Mouse (Mus musculus): Measurements from ENCODE around the gene Ccr6. TPM values are rescaled to one million over a fixed set of nuclear protein-coding genes. Genes with fewer than 3 reads are reported as not detected.

The Ccr6 gene
- 0.06 and 0.08 TPM in 2 replicates for polyA plus RNA-seq (2012; rRNA removed)

DNA sequence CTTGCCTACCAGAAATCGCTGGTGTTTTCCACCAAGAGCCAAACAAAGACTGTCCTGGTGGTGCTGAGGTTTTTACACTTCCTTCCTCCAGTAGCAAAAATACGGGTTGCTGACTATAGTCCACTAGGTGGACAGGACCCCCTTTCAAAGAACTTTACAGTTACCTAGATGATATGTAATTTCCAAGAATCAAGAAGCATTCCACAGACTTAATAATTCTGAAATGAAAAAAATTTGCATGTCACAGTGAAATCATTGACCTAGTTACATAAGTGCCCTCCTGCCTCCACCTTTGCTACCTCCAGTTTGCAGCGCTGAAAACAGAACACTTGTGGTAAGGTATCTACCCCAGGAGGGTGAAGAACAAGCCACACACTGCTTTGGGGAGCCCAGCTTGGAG is at the start of gene Ccr6:
Ccr6 (plus strand) TSS at position 301 of the 400 bp plus-strand sequence.

DNA sequence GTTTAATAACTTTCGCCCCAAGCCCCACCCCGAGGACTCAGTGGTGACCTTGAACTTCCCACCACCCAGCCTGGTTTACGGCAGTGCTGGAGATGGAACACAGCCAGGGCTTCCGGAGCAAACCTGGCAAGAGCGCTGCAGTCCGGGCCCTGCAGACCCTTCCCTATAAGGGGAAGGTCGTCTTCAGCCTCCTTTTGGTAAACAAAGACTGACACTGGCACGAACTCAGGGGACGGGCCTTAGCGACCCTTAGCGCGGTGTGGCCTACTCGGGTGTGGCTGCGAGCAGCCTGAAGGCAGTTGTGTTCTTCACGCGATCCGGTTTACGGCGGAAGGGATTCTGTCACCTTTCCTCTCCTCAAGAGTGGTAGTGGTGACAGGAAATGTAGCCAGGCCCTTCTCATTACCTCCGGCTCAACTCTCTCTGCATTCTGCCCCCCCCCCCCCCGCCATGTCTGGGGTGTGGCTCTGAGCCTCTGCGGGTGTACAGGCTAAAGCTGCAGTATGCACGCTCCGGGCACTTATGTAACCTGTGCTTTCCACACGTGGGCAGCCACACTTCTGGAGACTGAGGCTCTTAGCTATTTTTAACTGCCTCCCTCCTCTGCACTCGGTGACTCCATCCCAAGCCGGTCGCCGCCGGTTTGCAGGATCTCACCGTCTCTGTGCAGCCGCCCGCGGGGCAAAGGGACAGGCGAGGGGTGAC is 47.1 kb downstream of the Ccr6 start, which contains the start of gene Mpc1:
Mpc1 (plus strand) TSS at position 84 of the 705 bp plus-strand sequence.

Other genes starting within 250 kb of the Ccr6 start
- gene Gm49673, start 88.3 kb upstream of the Ccr6 start, polyA plus RNA-seq (2012; rRNA removed), result 0.05 and 0.09 TPM in 2 replicates
- 14.1 and 14.9 TPM in 2 replicates for gene Rnaset2a, start 87.9 kb upstream of the Ccr6 start, polyA plus RNA-seq (2012; rRNA removed)
- 5.9 and 6.9 TPM in 2 replicates for gene Fgfr1op, start 70.5 kb upstream of the Ccr6 start, polyA plus RNA-seq (2012; rRNA removed)
- 47.4 and 54.1 TPM in 2 replicates for gene Mpc1, start 46.9 kb downstream of the Ccr6 start, polyA plus RNA-seq (2012; rRNA removed)
- 45.4 and 50.0 TPM in 2 replicates for gene Sft2d1, start 75.1 kb downstream of the Ccr6 start, polyA plus RNA-seq (2012; rRNA removed)
- 0.03 and 0.06 TPM in 2 replicates for gene Prr18, start 101.4 kb downstream of the Ccr6 start, polyA plus RNA-seq (2012; rRNA removed)
- 0.03 and 0.07 TPM in 2 replicates for gene T2, start 119.9 kb downstream of the Ccr6 start, polyA plus RNA-seq (2012; rRNA removed)
- 0.02 TPM in 1 of 2 replicates, not detected in the other for gene T, start 198.4 kb downstream of the Ccr6 start, polyA plus RNA-seq (2012; rRNA removed)